Mouse (Mus musculus) ES-Bruce4 (cell line): ENCODE measurements around the gene Als2cr12.

ENCODE experiments used
- CTCF ChIP-seq: IDR thresholded peaks from one replicate; pipeline ENCODE4 v1.8.1; 2011; ENCODE audit warnings: low read depth, low read length
- EP300 ChIP-seq: IDR thresholded peaks from 2 replicates; pipeline ENCODE4 v1.6.1; 2011; ENCODE audit warnings: low read depth, low read length; ENCODE audit not compliant: insufficient read depth
- POLR2A ChIP-seq: IDR thresholded peaks from one replicate; pipeline ENCODE4 v1.8.1; 2011; ENCODE audit warnings: low read length; ENCODE audit not compliant: insufficient read depth

- no peak for TF ChIP-seq CTCF
- TF ChIP-seq POLR2A: no peak
- no peak for TF ChIP-seq EP300
These were observed 30.0 kb upstream of the Als2cr12 start for GRCm38 (mm10) chr1:58725767-58726166.
